Mouse (Mus musculus): ENCODE measurements around the gene Psmd10.

GRCm38 (mm10) chrX:140997912-140998545 is 41.5 kb upstream of the Psmd10 start:
- no peak for TF ChIP-seq CTCF (IDR thresholded peaks at IDR 0.05; ENCODE audit: borderline replicate concordance, insufficient read depth, low read length)
- TF ChIP-seq POLR2A (IDR thresholded peaks at IDR 0.05; ENCODE audit: low read depth, low read length), result no peak
